Mouse (Mus musculus) G1E (cell line): Measurements from ENCODE around the gene Hsd11b1.

ENCODE experiments used
- CTCF ChIP-seq: IDR thresholded peaks from 2 replicates; pipeline ENCODE4 v1.5.1; 2012; ENCODE audit warnings: low read depth, low read length, inconsistent platforms, mixed read lengths
- GATA1 ChIP-seq: IDR thresholded peaks from 2 replicates; pipeline ENCODE4 v1.6.1; 2012; ENCODE audit warnings: borderline replicate concordance, low read length, inconsistent platforms, mixed read lengths

DNA sequence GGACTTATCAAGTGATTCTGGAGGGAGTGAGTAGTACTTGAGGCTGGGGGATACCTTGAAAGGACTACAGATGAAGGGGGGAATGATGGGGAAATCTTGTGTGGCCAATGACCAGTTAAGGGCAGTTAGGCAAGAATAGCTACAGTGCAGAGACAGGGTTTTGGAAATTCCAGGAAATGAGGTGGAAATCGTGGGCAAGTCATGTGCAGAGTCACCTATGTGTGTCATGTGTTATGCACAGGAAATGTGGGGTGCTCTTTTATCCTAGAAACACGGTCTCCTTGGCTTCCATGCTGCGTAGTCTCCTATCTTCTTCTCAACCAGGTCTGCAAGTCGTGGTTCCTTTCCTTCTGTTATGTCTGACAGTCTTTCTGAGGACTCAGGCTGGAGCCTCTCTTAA lies 15.6 kb upstream of the Hsd11b1 start:
- no peak for TF ChIP-seq CTCF
- no peak for TF ChIP-seq GATA1
